Mouse (Mus musculus) neural tube, postnatal 0 days (tissue): ENCODE data around the gene Dnaja1. TPM values are rescaled to one million over a fixed set of nuclear protein-coding genes. Genes with fewer than 3 reads are reported as not detected.

ENCODE experiments used
- microRNA counts: library from miRNA; unstranded; fragments of <30 nt; microRNA quantifications from one replicate; lab custom pipeline; 2015
- microRNA-seq: library from miRNA; unstranded; fragments of <30 nt; microRNA quantifications from one replicate; pipeline ENCODE4, GENCODE M21; 2016
- polyA plus RNA-seq: library from polyadenylated mRNA; unstranded; fragments of >200 nt; fragmentation: Nextera tagmentation; extraction: Ambion mirVana; gene quantifications from 2 replicates; pipeline ENCODE4 v1.2.1, GENCODE M21; 2015

The Dnaja1 gene
- 563 and 606 TPM in 2 replicates for polyA plus RNA-seq

GRCm38 (mm10) chr4:40722011-40722666 is at the start of gene Dnaja1:
Dnaja1 (plus strand) TSS chr4:40722150.

GRCm38 (mm10) chr4:40702797-40703709 is 18.9 kb upstream of the Dnaja1 start, which contains the start of gene Aptx:
Aptx (minus strand) TSS chr4:40703194.

GRCm38 (mm10) chr4:40757780-40758420 is 36.0 kb downstream of the Dnaja1 start, which contains the start of gene Smu1:
Smu1 (minus strand) TSS chr4:40757923.

MicroRNAs encoded within 50 kb of the gene (microRNA counts, 519-probe panel; counts per million panel counts)
- 40.5 counts per million for microRNA mmu-miR-207 (lab: Ali Mortazavi, UCI)

Small RNA genes within 50 kb of the gene (microRNA-seq; reads per million reads assigned to microRNA genes)
- gene Mir207: not detected

Other genes with a start within 250 kb of the Dnaja1 start
- 3.5 and 4.1 TPM in 2 replicates for gene Tmem215, start 250.0 kb upstream of the Dnaja1 start, polyA plus RNA-seq
- gene Aptx, start 19.0 kb upstream of the Dnaja1 start, polyA plus RNA-seq: 33.6 and 38.3 TPM in 2 replicates
- 88.7 and 90.5 TPM in 2 replicates for gene Smu1, start 35.8 kb downstream of the Dnaja1 start, polyA plus RNA-seq
- 6.8 and 7.7 TPM in 2 replicates for gene B4galt1, start 131.9 kb downstream of the Dnaja1 start, polyA plus RNA-seq
- gene Spink4, start 197.9 kb downstream of the Dnaja1 start, polyA plus RNA-seq: not detected in 2 replicates
- 203 and 219 TPM in 2 replicates for gene Bag1, start 226.1 kb downstream of the Dnaja1 start, polyA plus RNA-seq
- 129 and 135 TPM in 2 replicates for gene Chmp5, start 226.3 kb downstream of the Dnaja1 start, polyA plus RNA-seq
- 58.4 and 60.5 TPM in 2 replicates for gene Nfx1, start 248.8 kb downstream of the Dnaja1 start, polyA plus RNA-seq